Mouse (Mus musculus): ENCODE data around the gene Tnc.

Gene Tnc

DNA sequence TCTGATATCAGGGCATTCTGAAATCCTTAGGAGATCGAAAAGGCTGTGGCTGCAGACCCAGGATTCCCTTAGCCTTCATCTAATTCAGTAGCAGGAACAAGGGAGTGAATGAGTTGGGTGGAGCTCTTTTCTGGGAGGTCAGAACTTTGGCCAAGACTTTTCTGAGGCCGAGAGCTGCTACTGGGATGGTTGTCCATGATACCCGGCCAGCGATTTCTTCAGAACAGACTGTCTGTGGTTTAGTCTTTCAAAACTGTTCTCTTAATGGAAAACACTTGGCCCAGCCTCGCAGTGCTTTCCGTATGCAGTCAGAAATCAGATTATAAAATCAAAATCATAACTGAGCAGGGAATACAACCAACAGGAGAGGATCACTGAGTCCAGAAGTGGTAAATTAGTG is 21.2 kb downstream of the Tnc start:
- no peak for DNase-seq (ENCODE audit: low read depth, low spot score)

DNA sequence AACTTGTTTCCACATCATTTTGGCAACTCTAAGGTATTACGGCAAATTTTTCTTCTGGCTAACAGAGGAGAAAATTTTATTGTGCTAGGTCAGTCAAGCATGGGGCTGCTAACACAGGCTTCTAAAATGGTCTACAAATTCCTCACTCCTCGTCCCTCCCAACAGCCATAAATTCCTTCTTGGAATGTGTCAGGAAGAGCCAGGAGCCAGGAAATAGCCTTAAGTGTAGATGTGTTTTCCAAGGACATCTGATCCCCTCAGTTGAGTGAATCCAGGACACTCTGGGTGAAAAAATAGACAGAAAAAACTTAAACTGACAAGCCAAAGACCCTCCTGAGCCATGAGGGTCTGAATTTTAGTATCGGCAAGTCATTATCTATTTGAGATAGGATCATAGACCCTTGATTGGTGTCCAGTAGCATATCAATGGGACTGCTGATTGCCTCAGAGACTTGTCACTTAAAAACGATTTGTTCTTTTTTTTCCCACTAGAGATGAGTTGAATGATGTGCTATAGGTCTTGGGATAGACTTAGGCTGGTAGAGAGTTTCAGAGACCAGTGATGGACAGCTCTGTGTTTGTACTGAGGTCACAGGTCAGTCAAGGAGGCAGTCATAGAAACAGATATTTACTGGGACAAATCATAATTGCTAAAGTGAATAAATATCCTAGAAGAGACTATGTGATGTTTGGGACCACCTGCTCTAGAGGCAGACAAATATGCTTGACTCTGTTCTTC is 22.6 kb downstream of the Tnc start:
- DNase-seq (ENCODE audit: low read depth, low spot score): no peak

DNA sequence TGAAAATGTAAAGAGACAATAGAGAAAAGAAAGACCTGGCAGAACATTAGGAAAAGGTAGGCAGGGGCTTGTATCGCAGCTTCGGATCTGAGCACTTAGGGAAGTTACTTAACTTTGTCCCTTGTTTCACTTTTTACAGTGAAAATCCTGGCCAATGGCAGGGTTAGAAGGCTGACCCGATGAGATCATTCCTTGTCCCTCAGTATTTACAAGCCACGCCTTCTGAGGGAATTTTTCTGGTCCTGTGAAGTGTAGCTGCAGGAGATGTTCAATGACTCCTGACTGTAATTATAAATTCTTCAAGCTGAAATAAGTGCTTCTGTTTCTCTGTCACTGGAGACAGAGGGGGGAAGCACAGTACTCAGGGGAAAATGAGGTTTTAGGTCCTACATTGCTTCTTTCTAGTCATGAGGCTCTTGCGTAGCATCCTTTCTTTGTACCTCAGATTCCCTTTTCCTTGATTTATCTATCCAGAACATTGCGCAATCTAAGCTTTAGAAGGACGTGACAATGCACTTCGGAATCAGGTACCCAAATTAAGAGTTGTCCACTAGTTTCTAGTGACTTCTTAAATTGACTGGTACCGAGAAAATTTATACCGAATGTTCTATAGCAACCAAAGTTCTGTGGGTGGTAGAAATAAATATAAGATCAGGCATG is 25.8 kb downstream of the Tnc start:
- DNase-seq (ENCODE audit: low read depth, low spot score): peak; percentile 35

DNA sequence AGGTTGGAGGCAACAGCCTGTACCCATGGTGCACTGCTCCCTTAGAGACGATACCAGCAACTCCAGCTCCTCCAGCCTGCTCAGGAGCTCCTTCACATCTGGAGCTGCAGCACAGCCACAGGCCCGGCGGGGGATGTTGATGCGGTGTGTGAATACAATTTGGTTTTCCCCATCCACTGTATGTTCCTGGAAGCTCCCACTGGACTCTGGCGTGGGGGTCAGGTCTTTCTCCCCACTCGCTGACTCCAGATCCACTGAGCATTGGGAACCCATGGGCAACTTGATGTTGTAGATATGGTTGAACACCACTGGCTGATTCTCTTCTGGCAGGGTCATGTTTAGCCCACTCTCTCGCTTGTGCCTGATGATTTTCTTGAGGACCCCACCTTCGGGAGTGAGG is 26.7 kb downstream of the Tnc start:
- DNase-seq (ENCODE audit: low read depth, low spot score): no peak

DNA sequence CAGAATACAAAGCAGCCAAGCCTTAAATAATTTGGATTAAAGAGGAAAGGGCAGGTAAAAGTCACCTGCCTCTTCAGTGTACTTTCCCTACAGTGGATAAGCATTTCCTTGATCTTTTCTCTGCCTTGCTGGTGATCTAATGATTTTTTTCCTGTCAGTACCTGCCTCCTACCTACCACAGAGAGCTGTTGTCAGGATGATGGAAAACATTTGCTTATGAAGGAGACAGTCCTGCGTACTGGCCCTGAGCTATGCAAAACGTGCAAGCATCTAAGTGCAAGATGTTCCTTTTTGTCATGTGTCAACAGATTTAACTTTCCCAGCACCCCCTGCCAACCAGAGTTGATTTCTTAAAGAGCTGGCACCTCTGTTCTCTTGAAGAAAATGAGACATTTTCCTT is 35.5 kb downstream of the Tnc start:
- DNase-seq (ENCODE audit: low read depth, low spot score): no peak

DNA sequence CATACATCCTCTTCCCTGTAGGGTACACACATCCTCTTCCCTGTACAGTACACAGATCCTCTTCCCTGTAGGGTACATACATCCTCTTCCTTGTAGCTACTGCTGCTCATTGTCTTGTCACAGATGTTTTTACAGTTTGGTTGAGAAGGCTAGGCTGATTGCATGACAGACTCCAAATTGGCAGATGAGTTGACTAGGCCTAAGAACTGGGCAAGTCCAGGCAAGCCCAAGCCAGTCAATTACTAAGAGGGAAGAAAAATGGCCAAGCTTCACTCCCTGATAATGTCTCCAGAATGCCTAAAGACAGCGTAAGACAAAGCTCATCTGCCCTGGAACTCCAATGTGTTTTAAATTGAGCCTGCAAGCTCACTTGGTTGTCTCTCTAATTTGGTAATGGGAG is 36.9 kb downstream of the Tnc start:
- DNase-seq (ENCODE audit: low read depth, low spot score): no peak

DNA sequence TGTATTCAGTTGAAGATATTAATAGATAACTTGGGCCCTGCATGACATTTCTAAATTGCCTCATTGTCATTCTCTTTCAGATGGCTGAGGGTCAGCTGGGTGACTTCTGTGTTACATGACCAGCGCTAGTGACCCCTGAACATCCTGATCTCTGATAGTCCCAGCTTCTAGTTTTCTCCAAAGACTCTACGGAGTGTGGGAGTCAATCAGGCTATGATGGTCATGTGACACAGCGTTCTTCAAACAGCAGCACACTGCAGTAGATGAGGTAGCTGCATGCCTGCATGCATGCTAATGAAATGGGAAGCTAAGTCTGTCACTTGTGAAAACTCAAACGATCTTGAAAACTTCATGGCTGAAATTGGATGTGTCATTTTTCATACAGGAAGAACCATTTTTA is 41.6 kb downstream of the Tnc start:
- DNase-seq (ENCODE audit: low read depth, low spot score): no peak

DNA sequence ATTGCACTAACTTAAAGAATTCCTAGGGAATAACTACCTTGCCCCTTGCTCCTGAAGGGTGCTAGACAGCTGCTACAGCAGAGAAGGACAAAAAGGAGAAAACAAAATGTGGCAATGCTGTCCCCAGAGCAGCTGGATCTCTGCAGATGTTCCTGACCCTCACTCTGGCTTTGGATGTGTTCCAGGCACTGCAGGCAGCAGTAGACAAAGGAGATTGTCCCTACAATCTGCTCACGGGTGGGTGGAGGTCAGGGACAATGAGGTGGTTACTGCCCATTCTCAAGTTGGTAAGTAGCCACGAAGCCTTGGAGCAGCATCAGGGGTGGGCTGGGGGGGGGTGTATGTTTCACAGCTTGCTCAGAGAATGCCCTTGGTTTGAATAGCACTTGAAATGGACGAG is 43.1 kb downstream of the Tnc start:
- no peak for DNase-seq (ENCODE audit: low read depth, low spot score)

DNA sequence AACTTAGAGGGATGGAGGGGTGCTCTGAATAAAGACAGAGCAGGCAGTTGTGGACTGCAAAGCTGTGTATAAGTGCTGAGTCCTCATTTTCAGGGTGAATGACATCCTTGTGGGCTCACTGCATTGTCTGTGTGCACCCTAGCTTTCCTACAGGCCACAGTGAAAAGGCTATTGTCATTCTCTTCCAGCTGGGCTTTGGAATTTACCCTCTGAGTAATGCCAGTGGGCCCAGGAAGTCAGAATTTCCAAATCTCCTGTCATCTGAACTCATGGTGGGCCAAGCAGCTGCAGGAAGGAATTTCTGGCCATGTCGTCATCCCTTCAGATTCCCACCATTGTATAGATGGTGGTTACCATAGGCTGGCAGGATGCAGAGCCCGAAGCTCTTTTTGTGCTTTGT is 44.6 kb downstream of the Tnc start:
- peak; percentile 62 for DNase-seq (ENCODE audit: low read depth, low spot score)

DNA sequence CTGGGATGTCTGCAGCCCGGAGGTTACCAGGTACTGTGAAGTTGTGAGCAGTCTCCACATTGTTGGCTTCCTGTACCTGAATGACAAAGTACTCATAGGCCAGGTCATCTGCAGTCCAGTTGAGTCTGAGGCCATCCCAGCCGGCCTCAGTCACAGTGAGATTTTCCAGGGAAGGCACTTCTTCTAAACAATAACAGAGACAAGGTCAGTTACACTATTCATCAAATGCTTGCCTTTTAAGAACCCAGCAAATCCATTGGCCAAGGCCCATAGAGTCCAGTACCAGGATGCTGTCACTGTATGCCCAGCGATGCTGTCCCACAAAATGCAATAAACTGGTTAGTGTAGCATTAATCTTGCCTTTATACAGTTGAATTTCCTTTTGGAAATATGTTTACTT is 46.0 kb downstream of the Tnc start:
- DNase-seq (ENCODE audit: low read depth, low spot score): no peak

DNA sequence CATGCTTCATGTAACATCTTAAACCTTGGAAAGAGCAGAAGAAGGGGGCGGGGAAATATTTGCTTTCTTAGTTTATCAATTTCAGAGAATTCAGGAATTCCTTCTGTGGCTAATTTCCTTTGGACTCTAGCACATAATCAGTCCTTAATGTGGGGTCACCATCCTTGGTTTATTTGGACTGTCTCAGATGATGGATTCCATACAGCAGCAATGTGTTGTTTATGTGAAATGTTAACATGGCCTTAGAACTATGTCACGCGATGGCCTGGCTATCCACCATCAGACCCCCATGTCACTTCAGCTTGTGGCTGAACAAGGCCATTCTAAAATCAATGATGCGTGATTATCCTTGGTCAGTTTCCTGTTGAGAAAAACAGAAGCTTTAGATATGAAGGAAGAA is 46.5 kb downstream of the Tnc start:
- DNase-seq (ENCODE audit: low read depth, low spot score): no peak

DNA sequence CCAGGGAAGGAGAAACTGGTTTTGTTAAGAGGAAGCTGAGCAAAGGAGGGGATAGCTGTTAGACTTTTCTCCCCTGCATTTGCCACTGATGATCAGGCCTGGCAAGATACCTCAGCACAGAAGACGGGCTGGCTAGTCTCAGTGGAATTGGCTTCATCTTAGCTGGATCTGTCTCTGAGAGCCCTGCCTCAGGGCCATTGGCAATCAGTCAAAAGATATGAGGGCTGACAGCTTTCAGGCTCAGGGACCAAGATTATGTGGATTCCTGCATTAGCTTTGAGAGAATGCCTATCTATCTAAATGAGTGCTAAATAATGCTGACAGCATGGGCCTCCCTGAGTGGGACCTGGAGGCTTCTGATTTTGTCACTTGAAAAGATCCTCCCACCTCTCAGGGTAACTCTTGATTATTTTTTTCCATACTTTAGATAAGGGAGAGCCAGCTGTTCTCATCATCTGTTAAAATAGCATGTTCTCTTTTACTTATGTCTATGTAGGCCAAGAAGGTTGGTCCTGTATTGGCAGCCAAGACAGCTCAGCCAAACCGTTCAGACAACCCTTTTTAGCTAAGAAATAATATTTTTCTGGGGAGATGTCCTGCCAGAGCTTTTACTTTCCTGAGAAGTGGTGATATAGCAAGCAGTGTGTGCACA is 53.2 kb downstream of the Tnc start:
- peak; percentile 48 for DNase-seq (ENCODE audit: low read depth, low spot score)

DNA sequence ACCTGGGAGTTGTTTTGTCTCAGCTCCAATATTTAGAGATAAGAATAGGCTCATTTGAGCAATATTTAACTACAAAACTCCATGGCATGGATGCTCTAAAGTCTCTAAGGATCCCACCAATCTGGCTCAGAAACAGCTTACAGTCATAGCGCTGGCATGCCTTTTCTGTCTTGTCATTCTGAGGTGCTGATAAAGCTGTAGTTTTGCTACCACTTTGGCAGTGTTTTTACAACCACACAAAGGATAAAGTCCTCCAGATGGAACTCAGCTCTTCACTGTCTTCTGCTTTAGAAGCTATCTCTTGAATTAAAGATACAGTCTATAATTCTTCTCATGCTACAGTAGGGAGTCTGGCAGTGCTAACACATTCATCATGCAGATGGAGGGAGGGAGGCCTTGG is 56.6 kb downstream of the Tnc start:
- peak; percentile 9 for DNase-seq (ENCODE audit: low read depth, low spot score)

DNA sequence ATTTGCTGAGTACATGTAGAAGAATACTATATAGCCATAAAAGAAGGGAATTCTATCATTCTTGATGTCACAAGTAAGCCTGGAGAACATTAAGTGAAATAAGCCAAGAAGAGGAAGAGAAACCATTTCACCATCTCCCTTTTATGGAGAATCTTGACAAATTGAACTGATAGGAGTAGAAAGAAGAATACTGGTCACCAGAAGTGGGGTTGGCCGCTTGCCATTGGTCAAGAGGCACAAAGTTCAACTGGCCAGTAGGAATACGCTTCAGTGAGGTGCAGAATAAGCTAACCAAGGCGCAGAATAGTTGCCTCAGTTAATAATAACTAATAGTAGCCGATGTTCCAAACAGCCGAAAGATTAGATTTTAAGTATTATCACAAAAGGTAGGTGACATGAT is 58.7 kb downstream of the Tnc start:
- DNase-seq (ENCODE audit: low read depth, low spot score): no peak

DNA sequence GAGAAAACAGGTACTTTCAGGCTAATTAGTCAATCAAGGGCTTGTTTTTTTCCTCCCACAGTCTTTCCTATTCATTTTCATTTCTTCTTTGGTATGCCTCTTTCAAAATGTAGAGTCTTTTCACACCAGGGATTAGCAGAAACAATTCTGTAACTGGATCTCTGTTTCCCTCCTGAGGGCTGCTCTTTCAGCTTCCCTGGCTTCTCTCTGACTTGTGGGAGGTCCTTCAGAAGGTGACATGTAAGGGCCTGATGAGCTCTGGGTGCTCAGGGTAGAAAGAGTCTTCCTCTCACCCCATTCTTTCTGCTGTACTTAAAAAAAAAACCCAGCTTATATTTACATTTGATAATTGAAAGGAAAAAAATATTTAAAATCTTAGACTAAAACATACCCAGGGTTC is 60.2 kb downstream of the Tnc start:
- DNase-seq (ENCODE audit: low read depth, low spot score): no peak

DNA sequence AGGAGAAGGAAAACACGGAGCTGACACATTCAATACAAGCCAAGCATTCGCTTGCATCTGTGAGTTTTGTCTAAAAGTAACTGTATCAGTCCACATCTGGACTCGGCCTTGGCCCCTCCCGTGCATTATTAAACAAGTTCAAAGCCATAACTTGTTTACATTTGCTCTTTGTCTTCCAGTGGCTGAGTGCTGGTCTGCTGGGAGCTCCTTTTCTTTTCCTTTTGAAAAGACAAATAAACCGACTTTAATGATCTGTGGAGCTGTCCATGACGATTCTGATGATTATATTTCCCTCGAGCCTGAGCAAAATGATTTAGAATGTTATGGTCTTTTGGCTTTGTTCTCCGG is 63.7 kb downstream of the Tnc start:
- DNase-seq (ENCODE audit: low read depth, low spot score): no peak

DNA sequence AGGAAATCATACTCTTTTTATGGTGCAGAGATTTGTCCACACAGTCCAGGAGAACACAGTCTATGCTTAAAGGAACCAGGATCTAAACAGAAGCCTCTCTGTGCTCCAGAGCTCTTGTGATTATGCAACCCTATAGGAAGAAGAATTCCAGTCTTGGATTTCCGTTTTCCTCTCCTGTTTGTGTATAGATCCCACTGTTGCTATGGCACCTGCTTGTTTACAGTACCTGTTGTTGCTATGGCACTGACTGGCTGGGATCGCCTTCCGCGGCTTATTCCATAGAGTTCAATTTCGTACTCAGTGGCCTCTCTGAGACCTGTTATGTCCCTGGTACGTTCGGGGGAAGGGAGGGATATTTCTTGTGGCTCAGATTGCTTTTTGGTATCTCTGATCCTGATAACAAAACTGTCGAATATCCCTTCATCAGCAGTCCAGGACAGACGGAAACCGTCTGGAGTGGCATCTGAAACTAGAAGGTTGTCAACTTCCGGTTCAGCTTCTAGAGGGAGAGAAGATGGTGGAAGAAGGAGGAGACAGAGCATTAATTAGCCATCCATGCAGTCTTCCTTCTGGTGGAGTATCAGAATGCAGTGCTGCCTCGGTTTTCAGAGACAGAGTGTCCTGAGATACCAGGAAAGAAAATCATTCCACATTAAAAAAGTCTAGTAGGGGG is 64.3 kb downstream of the Tnc start:
- DNase-seq (ENCODE audit: low read depth, low spot score): no peak

DNA sequence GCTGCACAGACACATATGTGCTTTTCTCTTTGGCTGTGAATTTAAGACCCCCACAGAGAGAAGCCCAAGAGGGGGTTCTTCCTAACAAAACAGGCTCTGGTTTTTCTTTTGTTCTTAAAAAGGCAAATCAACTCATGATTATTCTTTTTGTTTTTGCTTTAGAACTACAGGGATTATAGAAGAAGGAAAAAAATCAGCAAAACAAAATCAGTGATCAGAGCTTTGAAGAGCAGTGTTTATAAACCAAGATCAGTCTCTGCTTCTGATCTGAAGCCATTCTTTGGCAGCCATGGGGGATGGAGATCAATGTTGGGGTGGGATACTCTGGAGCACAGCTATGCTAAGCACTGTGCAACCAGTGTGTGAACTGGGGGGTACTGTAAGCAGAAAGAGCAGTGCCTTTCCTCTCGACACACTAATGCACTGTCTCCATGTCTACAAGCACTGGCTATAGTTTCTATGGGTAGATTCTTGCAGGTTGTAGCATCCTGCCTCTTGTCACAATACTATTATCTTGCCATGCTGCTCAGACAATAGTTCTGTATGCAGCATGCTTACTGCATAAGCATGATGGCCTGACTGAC is 66.5 kb downstream of the Tnc start:
- no peak for DNase-seq (ENCODE audit: low read depth, low spot score)

DNA sequence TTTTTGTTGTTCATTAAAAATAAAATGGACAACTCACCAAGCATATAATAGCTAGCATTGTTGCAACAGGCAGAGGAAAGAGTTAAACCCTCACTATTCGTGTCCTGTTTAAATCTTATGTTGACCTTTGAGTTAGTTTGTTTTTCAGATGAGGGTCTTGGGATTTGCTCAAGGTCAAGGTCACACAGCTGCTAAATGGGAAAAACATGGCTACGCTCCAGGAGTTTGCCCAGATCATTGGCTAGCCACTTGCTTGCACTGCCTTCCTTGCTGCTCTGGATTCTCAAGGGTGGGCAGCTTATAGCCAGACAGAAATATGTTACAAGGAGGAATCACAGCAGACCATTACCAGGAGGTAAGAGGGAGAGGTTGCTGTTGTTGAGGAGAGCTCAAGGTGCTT is 67.2 kb downstream of the Tnc start:
- no peak for DNase-seq (ENCODE audit: low read depth, low spot score)

DNA sequence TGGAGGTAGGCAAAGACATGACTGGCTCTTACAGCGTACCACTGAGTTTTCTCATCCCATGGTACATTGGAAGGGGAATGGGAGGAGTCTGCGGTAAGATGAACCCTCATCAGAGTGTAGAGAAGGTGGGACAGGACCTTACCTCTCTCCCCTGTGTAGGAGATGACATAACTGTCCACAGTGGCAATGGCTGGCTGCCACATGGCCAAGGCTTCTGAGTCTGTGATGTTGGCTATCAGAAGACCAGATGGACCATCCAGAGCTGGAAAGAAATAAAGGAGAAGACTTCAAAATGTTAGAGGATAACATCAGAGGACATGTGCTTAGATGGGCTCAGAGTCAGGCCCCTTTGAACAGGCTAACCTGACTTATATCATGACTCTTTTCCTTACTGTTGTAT is 74.3 kb downstream of the Tnc start:
- no peak for DNase-seq (ENCODE audit: low read depth, low spot score)

DNA sequence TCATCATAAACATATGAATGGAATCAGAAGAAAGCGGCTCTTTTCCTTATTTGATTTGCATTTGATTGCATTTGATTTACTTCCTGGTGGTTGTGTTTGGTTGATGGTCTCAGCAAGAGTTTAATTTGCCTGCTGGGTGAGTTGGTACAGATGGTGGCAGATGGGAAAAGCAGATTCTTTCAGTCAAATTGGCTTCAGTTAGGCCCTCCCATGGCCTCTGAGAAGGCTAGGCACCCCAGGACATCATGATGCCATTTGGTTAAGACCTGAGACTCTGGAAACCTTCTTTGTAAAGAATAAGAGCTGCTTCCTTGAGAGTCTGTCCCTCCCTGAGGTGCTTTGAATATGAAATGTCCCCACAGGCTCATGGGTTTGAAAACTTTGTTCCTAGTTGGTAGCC is 75.1 kb downstream of the Tnc start:
- no peak for DNase-seq (ENCODE audit: low read depth, low spot score)

DNA sequence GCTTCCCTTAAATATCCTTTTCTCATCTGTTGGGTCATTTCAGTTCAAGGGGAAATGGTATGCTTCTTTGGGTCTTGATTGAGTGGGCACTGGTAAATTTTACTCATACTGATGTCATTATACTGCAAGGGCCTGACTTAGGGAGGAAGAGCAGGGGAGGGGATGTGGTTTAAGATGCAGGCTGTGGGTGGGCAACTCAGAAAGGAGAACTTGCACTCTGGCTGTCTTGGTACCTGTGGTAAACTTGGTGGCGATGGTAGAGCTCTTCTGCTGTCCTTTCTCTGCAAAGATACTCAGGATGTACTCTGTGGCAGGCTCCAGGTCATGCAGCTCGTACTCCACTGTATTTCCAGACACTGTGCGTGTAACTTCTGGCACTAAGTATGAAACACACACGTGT is 75.9 kb downstream of the Tnc start:
- no peak for DNase-seq (ENCODE audit: low read depth, low spot score)

Measured in 3T3-L1 (cell line).